Mouse (Mus musculus) gastrocnemius, adult 2 months (tissue): ENCODE data around the gene Zc3h7b. TPM values are rescaled to one million over a fixed set of nuclear protein-coding genes. Genes with fewer than 3 reads are reported as not detected.
"Not testable (repeated sequence)": the region's sequence is repeated elsewhere in the genome, so short reads cannot be mapped to it uniquely, and the experiment has no call there.

Experiments
- DNase-seq: peaks from one replicate; pipeline ENCODE4 v3.0.0; 2022
- H3K27ac ChIP-seq: fragments of 200-600 bp; 2 replicates; pipeline ENCODE4 v1.8.1; 2022; ENCODE audit warnings: mild to moderate bottlenecking
- H3K4me3 ChIP-seq: fragments of 200-600 bp; 2 replicates; pipeline ENCODE4 v1.8.1; 2022; ENCODE audit warnings: mild to moderate bottlenecking, moderate library complexity
- CTCF ChIP-seq: fragments of 200-600 bp; IDR thresholded peaks from 2 replicates; pipeline ENCODE4 v1.8.1; 2022; ENCODE audit warnings: antibody characterized with exemption, mild to moderate bottlenecking, moderate library complexity
- intact Hi-C: fragments of 180-260 bp; cut with DNase I; formaldehyde crosslinking; loops from one replicate; pipeline ENCODE4 v1.15.1; 2025
- long read RNA-seq, 2 experiments: library from polyadenylated mRNA; stranded (forward); transcript quantifications; one replicate each; pipeline ENCODE4 v2.0.0; 2021
- total RNA-seq, 2 experiments: library from RNA; stranded (reverse); gene quantifications; 2 replicates each; pipeline ENCODE4 v1.2.3; 2021

Zc3h7b gene
- total RNA-seq = 10 to 100 TPM; 30.2 to 34.3 TPM
- long read RNA-seq, experiment 1, full-length matches to known transcripts = 1 of 5 reads
- long read RNA-seq, experiment 1, partial matches to known transcripts = 1 of 5 reads
- long read RNA-seq, experiment 1, other reads (novel, unspliced or antisense) = 3 of 5 reads
- long read RNA-seq, experiment 2, full-length matches to known transcripts = 3 of 9 reads
- long read RNA-seq, experiment 2, partial matches to known transcripts = 0 of 9 reads
- long read RNA-seq, experiment 2, other reads (novel, unspliced or antisense) = 6 of 9 reads

- Histone ChIP-seq H3K27ac (peak within 1 kb of the TSS; percentile 93), H3K4me3 (peak within 1 kb of the TSS; percentile 83)
- intact Hi-C loops = loop anchor here (5.0 kb wide), 3 partner anchors 52 to 172 kb away; no protein-coding TSS in a partner anchor
- peak; percentile 88 for DNase-seq
- TF ChIP-seq CTCF = peak; percentile 39
These were observed at the start of gene Zc3h7b, which contains the start of gene Rangap1 for GRCm38 (mm10) chr15:81744992-81745600. Gene Zc3h7b, plus strand, starts transcription at chr15:81745057. Gene Rangap1, minus strand, starts transcription at chr15:81745530.

- Histone ChIP-seq H3K4me3 (no peak within 1 kb of the TSS), H3K27ac (no peak within 1 kb of the TSS)
- no peak for TF ChIP-seq CTCF
- no peak for DNase-seq
- intact Hi-C loops = no loop called here
These were observed 47.7 kb upstream of the Zc3h7b start, which contains the start of gene Chadl for GRCm38 (mm10) chr15:81697175-81697574. Gene Chadl, minus strand, starts transcription at chr15:81697287.

GRCm38 (mm10) chr15:81697847-81698246 is 47.0 kb upstream of the Zc3h7b start:
- H3K4me3 ChIP-seq = no peak overlapping the region
- no peak for DNase-seq
- peak; percentile 79 for TF ChIP-seq CTCF
- no peak overlapping the region for H3K27ac ChIP-seq
- intact Hi-C loops = no loop called here

- no peak overlapping the region for H3K4me3 ChIP-seq
- TF ChIP-seq CTCF = no peak
- DNase-seq = no peak
- intact Hi-C loops = no loop called here
- H3K27ac ChIP-seq = no peak overlapping the region
These were observed 46.3 kb upstream of the Zc3h7b start for GRCm38 (mm10) chr15:81698532-81698931.

- intact Hi-C loops = no loop called here
- no peak overlapping the region for H3K4me3 ChIP-seq
- H3K27ac ChIP-seq = no peak overlapping the region
- TF ChIP-seq CTCF = no peak
- no peak for DNase-seq
These were observed 44.7 kb upstream of the Zc3h7b start for GRCm38 (mm10) chr15:81700161-81700560.

- intact Hi-C loops = no loop called here
- H3K27ac ChIP-seq = no peak overlapping the region
These were observed 44.3 kb upstream of the Zc3h7b start for GRCm38 (mm10) chr15:81700601-81701000.

GRCm38 (mm10) chr15:81701350-81701749 is 43.5 kb upstream of the Zc3h7b start:
- intact Hi-C loops, H3K4me3 ChIP-seq, DNase-seq, H3K27ac ChIP-seq: not testable (repeated sequence)
- peak; percentile 14; the same call in 1 of the 2 replicates for TF ChIP-seq CTCF

More at GRCm38 (mm10) chr15:81700601-81701000, 44.3 kb upstream of the Zc3h7b start:
- no peak overlapping the region for H3K4me3 ChIP-seq
- TF ChIP-seq CTCF = no peak
- DNase-seq = no peak

GRCm38 (mm10) chr15:81702306-81703093 is 42.4 kb upstream of the Zc3h7b start:
- DNase-seq = no peak
- intact Hi-C loops = loop anchor here (1.0 kb wide), 1 partner anchor 31 kb away; no protein-coding TSS in a partner anchor

GRCm38 (mm10) chr15:81703094-81703489 is 41.8 kb upstream of the Zc3h7b start:
- no peak for TF ChIP-seq CTCF
- intact Hi-C loops = loop anchor here (1.0 kb wide), 1 partner anchor 32 kb away; no protein-coding TSS in a partner anchor
- no peak for DNase-seq
- Histone ChIP-seq H3K27ac (no peak overlapping the region), H3K4me3 (no peak overlapping the region)

More at GRCm38 (mm10) chr15:81702306-81703093, 42.4 kb upstream of the Zc3h7b start:
- no peak overlapping the region for H3K27ac ChIP-seq
- H3K4me3 ChIP-seq = no peak overlapping the region
- TF ChIP-seq CTCF = no peak

- no peak overlapping the region for H3K4me3 ChIP-seq
- no peak for DNase-seq
- no peak overlapping the region for H3K27ac ChIP-seq
- TF ChIP-seq CTCF = no peak
- intact Hi-C loops = no loop called here
These were observed 35.9 kb upstream of the Zc3h7b start for GRCm38 (mm10) chr15:81708991-81709390.

- intact Hi-C loops = no loop called here
These were observed 35.2 kb upstream of the Zc3h7b start for GRCm38 (mm10) chr15:81709686-81710085.

GRCm38 (mm10) chr15:81710801-81711200 is 34.1 kb upstream of the Zc3h7b start:
- DNase-seq = no peak
- Histone ChIP-seq H3K27ac (no peak overlapping the region), H3K4me3 (no peak overlapping the region)
- TF ChIP-seq CTCF = no peak
- intact Hi-C loops = no loop called here

More at GRCm38 (mm10) chr15:81709686-81710085, 35.2 kb upstream of the Zc3h7b start:
- peak; percentile 72 for DNase-seq
- H3K27ac ChIP-seq = no peak overlapping the region
- TF ChIP-seq CTCF = no peak
- no peak overlapping the region for H3K4me3 ChIP-seq
